Mouse (Mus musculus) MN1 (cell line): ENCODE data around the gene Sub1.

Experiments used
- DNase-seq: peaks from one replicate; pipeline ENCODE4 v3.0.0-alpha.2; 2016; ENCODE audit warnings: low spot score

Sub1 gene

DNA sequence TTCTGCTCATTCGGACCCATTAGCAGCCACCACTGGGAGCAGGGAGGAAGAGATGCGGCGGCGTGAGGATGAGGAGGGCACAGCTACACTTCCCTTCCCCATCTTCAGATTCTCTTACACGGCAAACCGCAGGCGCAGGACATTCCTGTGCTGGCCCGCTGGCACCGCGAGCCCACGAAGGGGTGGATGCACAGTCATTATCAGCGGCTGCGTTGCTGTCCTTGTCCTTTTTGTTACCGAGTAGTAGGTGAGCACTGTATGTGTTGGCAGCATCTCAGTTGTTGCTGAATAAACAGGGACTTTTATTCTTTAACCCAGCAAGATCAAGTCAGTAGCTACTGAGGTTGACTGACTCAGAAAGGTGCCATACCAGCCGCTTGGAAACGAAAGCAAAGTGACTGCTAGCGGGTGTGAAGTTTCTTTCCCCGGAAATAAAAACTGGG is 13.8 kb upstream of the Sub1 start:
- no peak for DNase-seq

DNA sequence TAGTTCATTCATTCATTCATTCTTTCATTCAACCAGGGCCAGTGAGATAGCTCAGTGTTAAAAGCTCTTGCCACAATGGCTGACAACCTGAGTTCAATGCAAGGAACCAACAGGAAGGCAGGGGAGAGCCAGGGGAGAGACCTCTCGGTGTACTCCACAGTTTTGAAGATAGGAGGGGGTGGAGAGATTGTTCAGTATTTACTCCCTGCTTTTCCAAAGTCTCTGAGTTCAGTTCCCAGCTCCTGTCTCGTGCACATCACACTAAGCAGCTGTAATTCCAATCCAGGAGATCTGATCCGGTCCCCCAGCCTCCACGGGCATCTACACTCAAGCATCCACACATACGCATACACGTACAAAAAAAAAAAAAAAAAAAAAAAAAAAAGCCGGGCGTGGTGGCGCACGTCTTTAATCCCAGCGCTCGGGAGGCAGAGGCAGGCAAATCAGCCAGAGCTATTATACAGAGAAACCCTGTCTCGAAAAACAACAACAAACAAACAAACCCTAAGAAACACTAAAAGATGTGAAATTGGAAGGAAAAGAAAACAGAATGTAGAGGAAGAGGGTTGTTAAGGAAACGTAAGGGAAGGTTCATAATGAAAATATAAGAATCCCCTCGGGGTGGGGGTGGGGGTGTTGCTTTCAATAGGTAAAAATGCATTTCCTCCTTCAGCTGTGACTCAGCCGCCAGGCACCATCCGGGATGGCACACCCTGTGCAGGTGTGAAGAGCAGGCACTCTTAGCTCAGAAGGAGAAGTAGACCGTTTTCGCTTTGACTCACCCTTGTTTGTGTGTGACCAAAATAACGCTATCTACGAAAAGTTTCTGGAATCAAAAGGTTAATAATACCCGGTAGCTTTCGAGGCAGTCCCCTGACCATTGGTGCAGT is 13.2 kb upstream of the Sub1 start:
- no peak for DNase-seq

DNA sequence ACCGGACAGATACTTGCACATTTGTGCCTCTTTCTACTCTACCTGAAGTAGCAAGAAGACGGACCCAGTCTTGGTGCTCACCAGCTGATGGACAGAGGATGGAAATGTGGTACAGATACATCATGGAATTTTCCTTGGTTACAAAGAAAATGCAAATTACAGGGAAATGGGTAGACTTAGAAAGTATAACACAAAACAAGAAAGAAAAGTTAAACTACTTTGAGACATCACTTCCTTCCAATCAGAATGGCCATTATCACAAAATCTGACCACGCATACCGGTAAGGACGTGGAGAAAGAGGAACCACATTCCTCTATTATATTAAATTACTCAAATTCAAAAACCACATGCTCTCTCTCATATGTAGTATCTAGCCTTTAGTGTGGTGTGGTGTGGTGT is 12.1 kb upstream of the Sub1 start:
- DNase-seq, result no peak

DNA sequence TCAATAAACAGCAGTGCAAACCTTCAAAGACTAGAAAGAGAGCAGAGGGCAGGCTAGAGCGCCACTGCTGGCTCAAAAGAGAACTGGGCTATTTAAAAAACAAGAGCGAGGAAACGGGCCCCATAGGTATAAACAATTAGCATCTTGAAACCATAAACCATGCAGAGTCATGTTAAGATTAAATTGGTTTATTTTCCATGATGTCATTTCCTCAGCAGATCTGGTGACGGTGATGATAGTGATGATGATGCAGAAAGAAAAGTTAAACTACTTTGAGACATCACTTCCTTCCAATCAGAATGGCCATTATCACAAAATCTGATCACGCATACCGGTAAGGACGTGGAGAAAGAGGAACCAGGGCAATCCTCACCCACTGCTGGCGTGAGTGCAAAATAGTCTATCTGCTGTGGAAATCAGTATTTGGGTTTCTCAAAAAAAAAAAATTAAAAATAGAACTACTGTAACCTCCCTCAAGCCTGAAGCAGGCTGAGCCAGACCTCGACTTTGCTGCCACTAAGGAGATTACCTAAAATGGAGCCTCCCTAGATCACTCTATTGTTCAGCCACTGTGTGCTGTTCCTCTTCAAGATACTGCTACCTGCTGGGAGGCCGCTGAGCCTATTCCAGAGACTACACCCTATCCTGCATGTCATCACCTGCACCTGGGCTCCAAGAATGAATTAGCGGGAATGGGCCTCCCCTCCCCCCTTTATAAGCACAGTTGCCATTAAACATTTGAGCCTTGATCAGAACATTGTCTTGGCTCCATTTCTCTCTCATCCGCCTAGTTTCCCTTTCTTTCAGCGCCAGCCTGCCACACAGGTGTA is 11.4 kb upstream of the Sub1 start:
- no peak for DNase-seq

DNA sequence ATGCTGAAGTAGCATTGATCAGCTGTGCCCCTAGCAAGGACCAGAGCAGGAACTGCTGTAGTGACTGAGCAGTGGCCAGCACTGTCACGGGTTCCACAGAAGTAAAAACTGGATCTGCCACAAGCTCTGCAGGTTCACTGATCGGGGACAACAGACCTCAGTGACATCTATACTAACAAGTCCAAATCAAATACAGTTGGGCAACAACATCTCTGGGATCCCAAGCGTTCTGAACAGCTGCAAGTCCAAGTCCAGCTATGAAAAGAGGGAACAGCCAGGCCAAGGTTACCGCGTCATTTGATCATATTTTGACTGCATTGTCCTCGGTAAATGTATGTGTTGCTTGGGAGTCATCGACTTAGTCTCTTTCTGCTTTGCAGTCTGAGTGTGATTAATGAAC is 10.6 kb upstream of the Sub1 start:
- DNase-seq, result no peak

DNA sequence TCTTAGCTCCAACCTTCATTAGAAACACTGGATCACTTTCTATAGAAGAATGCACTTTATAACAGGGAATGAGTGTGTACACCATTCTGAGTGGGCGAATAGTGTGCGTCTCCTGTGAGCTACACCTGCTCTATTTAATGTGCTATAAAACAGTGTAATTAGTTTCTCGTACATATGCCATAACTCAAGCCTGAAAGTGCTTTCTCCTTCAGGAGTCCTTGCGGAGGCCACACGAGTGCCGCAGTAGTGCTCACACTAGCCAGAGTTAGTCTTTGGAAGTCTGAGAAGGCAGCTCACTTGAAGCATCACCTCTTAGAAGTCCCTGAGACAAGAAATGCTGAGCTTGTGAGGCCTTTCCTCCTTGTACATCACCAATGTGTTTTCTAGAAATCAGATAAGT is 9.4 kb upstream of the Sub1 start:
- no peak for DNase-seq

DNA sequence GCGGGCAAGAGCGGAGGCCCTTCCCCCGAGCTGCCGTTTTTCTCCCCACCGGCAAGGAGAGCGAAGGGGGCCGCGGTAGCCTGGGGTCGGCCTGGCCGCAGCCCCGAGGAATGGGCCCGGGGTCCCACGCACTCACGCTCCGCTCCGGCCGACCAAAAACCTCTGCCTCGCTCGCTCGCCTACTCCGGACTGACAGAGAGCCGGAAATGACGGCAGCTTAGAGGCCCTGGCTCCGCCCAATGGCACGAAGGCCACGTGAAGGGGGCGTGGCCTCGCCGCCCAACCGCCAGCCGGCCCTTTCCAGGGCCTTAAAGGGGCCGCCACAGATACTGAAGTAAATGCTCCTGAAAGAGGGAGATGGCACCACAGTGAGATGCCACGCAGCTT is 975 bp downstream of the Sub1 start:
- DNase-seq, result peak; percentile 97

DNA sequence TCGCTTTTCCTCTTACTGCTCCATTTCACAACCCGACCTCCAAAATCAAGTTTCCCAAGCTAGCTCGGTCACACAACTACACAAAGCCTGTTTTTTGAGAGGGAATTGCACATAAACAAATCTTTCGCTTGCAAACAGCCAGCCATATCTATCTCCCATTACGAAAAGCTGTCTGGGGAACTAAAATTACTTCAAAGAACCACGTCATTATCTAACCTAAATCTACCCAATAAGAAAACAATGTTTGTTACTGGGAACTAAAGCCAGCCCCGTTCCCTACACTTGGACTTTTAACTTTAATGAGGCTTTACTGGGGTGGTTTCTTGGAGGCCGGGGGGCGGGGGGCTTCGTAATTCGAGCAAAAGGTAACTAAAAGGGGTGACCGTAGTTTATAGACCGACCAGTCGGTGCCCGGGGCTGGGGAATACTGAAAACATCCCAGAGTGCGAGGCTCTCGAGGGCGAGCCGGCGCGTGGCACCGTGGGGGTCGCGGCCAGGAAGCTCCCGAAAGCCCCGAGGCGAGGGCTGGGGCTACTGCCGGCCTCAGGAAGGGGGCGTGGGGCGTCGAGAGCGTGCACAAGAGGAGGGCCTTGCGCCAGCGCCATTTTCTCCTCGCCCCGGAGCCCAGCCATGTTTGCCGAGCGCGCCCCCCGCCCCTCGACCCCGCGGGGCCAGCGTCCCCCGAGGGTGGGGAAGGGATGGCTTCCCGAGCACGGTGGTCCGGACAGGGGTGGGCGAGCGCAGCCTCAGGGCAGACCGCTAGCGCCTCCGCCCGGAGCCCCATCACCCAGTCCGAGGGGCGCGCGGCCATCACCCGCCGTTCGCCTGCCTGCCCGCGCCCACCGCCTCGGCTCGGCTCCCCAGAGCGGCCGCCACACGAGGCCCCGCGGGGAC is 1.6 kb downstream of the Sub1 start:
- peak; percentile 77 for DNase-seq

DNA sequence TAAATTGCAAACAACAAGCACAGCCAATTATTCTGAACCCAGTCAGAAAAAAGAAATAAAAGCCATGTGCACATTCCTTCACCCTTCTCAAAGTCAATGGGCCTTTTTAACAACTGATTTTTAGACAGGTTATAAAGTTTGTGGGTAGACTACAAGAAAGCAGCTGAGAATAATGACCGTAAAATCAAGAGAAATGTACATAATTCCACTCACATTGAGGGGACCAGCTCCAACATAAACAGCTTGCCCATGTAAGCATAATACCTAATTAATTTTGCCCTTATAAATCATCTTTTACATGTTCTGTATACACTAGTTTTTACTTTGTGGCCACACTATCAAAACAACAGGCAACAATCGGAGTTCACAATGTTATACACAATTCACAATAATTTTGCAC is 2.8 kb downstream of the Sub1 start:
- no peak for DNase-seq

DNA sequence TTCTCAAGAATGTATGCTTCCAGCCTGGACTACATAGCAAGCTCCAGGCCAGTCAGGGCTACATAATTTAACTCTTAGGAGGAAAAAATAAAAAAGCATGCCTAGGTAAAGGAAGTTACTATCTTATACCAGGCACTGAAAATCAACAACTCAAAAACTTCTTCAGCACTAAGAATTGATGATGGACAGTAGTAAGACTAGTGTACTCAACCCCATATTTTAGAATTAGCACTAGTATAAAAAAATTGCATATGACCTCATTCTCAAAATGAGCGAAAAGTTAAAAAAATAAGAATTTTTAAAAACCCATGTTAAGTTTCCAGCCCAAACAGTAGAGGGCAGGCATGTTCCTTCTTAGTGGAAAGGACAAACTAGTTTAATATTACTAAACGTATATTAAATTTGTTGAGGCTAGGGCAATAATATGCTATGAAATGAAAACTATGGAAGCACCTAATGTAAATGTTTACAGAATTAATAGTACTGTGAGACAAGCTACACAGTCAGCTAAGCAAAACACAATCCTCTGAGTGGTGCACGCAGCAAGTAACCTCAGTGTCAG is 5.2 kb downstream of the Sub1 start:
- DNase-seq, result peak; percentile 42

DNA sequence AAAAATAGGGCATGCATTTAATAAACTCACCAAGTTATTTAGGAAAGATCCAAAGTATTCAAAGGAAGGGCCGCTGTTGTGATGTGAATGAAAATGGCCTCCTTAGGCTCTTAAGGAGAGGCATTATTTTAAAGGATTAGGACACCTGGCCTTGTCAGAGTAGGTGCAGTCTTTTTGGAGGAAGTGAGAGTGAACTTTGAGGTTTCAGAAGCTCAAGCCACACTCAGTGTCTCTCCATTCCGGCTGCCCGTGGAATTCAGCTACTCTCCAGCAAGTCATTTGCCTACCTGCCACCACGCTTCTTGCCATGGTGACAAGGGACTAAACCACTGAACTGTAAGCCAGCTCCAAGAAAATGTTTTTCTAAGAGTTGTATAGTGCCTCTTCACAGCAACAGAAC is 8.2 kb downstream of the Sub1 start:
- DNase-seq, result no peak

DNA sequence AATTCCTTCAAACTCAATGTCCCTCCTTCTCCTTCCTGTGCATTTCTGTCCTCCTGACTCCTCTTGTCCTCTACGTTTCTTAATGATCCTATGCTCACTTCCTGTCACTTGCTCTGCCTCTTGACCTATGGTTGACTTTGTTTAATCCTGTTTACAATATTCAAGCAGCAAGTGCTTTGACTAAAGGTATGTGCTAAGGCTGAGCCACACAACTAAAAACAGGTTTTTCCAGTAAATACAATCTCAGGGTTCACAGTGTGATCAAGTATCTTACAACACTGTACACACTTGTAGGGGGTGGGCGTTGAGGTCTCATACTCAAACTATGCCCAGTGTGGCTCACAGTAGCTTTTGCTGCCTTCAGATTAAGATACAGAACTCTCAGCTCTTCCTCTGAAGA is 8.9 kb downstream of the Sub1 start:
- no peak for DNase-seq

DNA sequence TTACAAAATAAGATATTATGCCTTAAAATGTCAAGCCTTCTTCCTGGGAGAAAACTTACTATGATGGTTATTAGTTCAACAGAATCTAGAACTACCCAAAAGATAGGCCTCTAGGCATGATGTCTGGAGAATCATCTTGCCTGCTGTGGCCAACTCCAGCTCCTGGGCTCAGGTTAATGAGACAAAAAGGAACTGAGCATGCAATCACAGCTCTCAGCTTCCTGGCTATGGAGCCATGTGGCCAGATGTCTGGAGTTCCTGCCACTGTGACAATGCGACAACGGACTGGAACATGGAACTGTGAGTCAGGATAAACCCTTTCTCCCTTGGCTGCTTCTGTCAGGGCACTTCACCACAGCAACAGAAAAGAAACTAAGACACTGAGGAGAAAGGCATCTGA is 14.8 kb downstream of the Sub1 start:
- no peak for DNase-seq

DNA sequence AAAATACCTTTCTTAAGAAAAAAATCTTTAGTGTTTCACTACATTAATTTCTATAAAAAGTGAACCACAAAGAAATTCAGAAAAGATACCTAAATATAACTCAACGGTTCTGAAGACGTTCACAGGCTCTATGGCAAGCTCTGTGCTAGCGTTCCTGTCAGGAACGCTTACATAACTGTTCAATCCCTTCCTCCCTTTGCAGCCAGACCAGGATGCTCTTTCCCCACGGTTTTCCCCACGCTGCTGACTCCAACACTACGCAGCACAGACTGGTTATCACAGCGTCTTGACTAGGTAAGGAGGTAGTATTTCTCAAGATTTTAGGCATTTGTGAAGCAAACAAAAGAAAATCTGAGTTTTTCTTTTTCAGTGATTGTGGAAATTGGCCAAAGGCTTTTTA is 15.3 kb downstream of the Sub1 start:
- DNase-seq, result no peak

DNA sequence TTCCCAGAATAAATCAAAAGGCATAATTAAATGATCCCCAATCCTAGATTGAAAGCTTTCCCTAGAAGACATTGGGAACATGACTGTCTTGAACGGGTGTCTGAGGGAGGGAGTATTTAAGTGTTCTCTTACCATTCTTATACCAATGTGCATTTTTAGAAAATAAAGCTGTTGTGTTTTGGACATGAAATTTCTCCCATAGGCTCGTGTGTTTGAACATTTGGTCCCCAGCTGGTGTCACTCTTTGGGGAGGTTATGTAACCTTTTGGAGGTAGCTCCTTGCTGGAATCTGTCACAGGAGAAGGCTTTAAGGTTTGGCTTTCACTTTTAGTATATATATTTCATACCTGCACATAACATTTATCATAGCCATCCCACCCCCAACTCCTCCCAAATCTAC is 18.6 kb downstream of the Sub1 start:
- no peak for DNase-seq

DNA sequence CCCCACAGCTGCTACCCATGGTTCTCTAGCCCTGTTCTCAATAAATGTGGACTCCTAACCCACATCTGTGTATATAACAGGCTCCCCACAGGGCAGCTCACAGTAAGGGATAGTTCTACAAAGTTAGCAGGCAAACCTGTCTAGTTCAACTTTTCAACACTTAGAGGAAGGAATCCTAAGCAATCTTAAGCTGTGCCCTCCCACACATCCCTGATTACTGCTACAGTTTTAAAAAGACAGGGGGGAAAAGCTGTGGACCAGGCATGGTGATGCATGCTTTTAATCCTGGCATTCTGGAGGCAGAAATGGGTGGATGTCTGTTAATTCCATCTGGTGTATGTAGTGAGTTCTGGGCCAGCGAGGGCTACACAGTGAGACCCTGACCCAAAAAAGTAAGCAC is 19.7 kb downstream of the Sub1 start:
- no peak for DNase-seq

DNA sequence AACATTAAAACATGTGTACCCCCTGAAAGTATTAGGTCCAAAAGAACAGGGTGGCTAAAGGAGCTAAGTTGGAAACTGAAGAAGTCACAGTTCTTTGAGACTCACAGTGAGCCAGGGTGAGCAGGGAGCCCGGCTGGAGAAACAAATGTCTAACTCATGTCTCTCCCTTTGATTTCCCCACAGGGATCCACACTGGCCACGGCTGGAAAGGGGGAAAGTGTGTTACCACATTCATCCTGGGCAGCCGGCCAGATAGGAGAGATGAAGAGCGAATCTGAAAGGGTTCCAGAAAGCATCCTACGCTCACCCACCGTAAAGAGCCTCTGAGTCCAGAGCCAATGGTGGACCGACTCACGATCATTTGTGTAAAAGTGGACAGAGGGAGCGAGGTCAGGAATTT is 20.9 kb downstream of the Sub1 start:
- DNase-seq, result no peak

DNA sequence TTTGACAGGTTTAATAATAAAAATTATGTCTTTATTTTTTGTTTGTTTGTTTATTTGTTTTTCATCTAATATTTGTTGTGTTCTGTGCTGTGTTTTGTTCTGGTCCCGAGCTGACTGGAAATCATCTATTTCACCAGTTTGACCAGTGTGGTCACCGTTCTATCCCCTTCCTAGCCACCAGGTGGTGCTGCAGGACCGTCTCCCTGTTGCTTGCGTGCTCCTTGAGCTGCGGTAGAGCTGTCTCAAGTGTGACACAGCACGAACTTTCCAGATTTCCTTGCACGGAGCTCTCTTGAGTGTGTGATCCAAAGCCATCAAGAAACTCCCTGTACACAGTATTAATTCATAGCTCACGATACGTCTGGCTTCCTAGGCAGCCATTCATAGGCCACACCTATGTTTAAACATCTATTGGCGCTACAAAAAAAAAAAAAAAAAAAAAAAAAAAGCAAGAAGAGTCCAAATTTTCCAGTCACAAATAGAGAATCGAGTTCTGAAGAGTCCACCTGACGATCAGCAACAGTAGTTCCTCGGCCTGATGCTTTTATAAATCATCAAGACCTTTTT is 24.8 kb downstream of the Sub1 start:
- peak; percentile 84 for DNase-seq

DNA sequence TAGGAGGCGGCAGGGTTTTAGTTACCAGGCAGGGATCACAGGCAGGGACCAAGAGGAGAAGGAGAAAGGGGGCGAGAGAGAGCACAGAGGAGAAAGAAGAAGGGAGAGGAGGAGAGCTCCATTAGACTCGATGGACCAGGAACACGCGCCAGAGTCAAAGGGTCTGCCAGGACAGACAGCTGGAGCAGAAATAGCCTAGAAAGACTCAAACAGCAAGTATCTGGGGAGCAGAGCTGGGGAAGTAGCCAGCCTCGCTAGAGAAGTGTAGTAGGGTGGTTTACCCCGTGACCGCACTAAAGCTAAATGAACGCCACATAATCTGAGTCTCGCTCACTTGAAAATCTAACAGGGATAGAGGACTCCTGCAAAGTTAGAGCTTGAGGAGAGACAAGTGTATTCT is 26.2 kb downstream of the Sub1 start:
- no peak for DNase-seq

DNA sequence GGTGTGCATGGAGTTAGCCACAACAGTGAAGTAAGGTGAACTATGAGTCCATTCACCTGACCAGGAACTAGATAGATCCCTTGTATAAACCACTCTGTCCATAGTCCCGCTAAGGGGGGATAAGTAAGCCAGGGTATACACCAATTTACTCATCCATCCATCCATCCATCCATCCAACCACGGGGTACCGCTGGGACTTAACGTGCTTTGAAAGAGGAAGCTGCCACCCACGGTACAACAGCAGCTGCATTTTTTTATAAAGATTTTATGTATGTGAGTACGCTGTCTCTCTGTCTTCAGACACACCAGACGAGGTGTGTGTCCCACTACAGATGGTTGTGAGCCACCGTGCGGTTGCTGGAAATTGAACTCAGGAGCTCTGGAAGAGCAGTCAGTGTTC is 27.9 kb downstream of the Sub1 start:
- no peak for DNase-seq

DNA sequence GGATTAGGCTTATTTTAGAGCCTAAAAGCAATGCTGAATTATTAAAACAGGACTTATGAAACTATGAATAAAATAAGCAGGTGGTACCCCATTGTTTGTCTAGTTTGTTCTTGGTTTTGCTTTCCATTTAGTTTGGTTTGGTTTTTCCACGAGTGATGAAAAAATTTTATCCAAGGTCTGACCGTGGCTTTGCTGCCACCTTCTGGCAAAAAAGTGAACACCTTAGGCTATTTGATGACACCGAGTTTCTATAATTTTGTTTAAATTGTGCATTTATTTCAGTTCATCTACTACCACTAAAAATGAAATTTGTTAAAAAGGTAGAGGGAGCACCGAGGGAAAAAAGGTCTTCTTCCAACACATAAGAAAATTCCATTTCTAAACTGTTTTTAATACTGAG is 30.4 kb downstream of the Sub1 start:
- DNase-seq, result peak; percentile 58
